Mouse (Mus musculus): ENCODE measurements at regions not wholly inside any gene's neighbourhood (a gene's known extent, or its start where the extent isn't known, plus 50 kb on each side); places are given as distances from the start of the nearest gene placed in this dataset.

- TF ChIP-seq POLR2A (IDR thresholded peaks at IDR 0.05; ENCODE audit: borderline replicate concordance, extremely low read depth, insufficient read depth, insufficient read length, poor library complexity, severe bottlenecking) (no peak), CTCF (IDR thresholded peaks at IDR 0.05; ENCODE audit: borderline replicate concordance, extremely low read depth, insufficient read depth, insufficient read length) (no peak)
These were observed 875.3 kb downstream of the Car8 start for GRCm38 (mm10) chr4:7363508-7363907.

Data from brain, embryonic 14.5 days (tissue).